Mouse (Mus musculus) brain, adult 2 months (tissue): Measurements from ENCODE around the gene Ncoa6.

Experiments
- DNase-seq: peaks from one replicate; pipeline ENCODE4 v3.0.0; 2011; ENCODE audit warnings: low read depth, low spot score

The Ncoa6 gene

GRCm38 (mm10) chr2:155442916-155443315, 30.8 kb downstream of the Ncoa6 start:
- no peak for DNase-seq

GRCm38 (mm10) chr2:155436445-155436844, 37.2 kb downstream of the Ncoa6 start:
- DNase-seq: no peak

GRCm38 (mm10) chr2:155420911-155421310, 52.8 kb downstream of the Ncoa6 start:
- DNase-seq: no peak

DNA sequence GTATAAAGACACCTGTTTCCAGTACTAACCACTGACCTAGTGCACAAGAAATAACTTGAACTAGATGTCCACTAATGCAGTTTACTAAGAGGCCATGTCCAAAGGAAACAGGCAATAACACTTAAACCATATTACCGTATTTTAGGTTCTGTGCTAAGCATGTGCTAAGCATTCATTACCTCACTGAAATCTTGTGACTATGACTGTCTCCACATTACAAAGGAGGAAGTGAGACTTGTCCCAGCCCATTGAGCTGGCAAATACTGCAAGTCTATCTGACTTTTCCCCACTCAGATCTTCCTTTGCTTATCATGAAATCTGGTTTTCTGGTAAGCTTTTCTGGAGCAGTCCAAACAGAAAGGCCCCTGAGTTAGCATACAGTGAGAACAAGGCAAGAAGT, 69.1 kb downstream of the Ncoa6 start:
- no peak for DNase-seq

GRCm38 (mm10) chr2:155401926-155402325, 71.8 kb downstream of the Ncoa6 start:
- DNase-seq: no peak

- DNase-seq: no peak
Measured at GRCm38 (mm10) chr2:155400276-155400675, 73.4 kb downstream of the Ncoa6 start.

DNA sequence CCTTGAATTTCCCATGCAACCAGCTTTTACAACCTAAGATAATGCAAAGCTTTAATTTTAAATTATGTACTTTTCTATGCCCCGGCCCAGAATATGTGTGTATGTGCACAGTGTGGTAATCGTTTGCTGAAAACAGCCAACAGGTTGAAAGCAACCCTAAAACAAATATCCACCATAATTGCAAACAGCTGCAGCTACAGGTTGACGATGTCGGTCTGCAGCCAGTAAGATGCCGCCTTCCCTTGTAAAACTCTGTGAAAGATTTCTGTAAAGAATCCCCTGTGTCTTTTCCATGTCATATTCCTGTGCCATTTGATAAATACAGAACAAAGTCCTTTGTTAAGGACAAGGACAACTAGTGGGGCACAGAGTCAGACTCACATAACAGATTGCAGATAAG, 79.1 kb downstream of the Ncoa6 start:
- DNase-seq: no peak

- DNase-seq: peak; percentile 67
Measured at GRCm38 (mm10) chr2:155388573-155388972, 85.1 kb downstream of the Ncoa6 start.

DNA sequence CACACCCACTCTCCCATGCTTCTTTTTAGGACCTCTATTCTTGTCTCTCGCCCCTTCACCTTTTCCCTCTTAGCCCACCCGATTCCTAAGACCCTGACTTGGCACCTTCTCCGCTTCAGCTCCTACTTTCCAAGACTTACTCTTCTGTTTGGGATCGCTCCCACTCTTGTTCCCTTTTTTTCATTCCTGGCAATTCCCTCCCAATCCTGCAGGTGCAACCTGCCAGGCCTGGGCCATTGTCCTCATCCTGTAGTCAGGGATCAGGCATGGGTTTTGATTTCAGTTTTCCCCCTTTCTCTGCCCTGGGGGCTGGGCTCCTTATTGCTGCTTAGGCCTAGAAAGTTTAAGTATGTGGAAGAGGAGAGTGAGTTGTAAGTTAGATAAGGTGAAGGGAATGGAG, 86.6 kb downstream of the Ncoa6 start:
- no peak for DNase-seq

GRCm38 (mm10) chr2:155386534-155386899, 87.2 kb downstream of the Ncoa6 start:
- DNase-seq: peak; percentile 66

DNA sequence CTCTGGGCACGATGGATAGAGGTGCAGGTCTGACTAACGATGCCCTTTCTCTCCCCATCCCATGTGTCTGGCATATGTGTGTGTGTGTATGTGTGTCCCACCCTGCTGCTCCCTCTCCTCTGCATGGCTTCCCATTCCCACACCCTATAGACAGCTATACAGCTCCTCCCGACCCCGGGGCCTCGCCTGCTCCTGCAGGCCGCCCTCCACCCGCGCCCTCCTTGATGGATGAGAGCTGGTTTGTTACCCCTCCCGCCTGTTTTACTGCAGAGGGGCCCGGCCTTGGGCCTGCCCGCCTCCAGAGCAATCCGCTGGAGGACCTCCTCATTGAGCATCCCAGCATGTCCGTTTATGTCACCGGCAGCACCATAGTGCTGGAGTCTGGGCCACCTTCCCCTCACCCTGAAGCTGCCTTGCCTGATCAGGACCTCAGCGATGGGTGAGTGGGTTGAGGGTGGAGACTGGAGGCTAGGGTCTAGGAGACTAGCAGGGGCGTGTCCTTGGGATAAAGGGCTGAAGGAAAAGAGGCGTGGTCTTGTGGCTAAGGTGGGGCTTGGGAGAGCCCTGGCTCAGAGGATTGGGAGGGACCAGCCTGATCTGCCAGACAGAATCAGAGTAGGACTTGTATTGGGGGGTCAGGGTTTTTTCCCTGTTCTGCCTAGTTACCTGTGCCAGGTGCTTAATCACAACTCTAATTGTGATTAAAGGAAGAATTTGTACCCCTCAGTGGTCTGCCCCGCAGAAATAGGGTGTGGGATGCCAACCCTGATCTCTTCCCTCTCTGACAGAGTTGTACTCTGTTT, 87.8 kb downstream of the Ncoa6 start:
- no peak for DNase-seq

- DNase-seq: peak; percentile 94
Measured at GRCm38 (mm10) chr2:155385090-155385489, 88.6 kb downstream of the Ncoa6 start.

DNA sequence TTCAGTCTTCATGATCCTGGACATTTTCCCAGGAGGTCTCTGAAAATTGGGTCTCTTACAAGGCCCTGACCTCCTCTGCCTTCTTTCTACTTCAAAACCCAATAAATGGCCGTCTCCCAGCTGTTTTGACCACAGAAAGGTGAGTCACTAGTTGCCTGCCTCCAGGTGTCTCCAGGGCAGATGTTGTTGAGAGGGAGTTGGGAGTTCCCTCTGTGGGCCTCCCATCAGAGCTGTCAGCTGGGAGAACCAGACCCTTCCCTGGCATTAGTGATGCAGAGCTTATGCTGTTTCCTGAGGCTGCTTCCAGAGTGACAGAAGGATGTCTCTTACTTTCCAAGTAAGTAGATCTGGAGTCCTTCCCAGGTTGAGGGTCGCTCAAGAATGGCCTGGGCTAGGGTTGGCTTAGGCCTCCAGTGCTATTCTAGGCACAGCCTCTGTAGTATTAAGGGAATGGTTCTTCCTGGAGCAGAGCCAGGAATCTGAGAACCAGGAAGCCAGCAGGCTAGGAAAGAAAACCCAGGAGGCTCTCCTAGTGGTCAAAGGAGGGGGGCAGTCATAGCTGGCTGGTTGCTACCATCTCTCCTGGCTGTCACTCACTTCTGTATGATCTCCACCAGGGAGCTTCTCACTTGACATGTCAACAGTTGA, 90.8 kb downstream of the Ncoa6 start:
- peak; percentile 57 for DNase-seq

- no peak for DNase-seq
Measured at GRCm38 (mm10) chr2:155382332-155382700, 91.4 kb downstream of the Ncoa6 start.

DNA sequence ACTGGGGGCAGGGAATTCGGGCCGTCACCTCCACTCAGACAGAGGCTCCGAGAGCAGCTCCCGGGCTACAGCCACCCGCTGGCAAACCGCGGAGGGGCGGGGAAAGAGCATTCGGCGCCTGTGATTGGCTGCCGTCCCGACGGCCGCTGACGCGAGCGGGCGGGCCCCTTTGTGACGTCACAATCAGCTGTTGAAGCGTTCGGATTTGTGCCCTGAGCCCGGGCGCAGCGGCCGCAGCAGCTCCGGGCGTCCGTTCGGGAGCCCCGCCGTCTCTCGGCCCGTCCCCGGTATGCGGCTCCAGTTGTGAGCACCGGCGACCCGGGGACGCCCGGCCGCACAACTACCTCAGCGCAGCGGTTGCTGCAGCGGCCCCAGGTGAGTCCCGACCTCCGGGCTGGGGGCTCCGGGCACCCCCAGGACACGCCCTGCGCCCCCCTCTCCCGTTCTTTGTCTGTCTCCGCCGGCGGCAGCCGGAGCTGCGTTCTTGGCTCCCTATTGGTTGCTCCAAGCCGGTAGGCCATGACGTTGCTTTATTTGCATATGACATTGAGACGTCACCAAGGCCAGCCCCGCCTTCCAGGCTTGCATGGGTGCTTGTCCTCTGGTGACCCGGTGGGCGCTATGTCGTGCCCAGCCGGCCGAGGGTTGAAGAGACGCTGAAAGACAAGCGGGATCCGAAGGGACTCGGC, 91.9 kb downstream of the Ncoa6 start:
- DNase-seq: peak; percentile 99

DNA sequence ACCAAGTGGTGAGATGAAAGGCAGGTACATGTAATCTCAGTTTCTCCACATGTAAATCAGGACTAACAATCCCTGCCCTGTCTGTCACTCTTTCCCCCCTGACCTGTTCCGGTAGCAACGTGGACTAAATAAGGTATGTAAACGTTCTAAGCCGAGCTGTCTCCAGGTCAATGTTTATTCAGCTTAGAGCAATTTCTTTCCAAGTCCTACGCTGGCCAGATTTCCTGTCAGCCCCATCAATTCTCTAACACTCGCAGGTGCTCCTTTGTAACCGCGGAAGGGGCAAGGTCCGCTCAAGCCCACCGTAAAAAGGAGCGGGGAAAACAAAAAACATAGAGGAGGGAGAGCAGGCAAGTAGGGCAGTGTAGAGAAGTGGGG, 92.6 kb downstream of the Ncoa6 start:
- no peak for DNase-seq

- DNase-seq: no peak
Measured at GRCm38 (mm10) chr2:155380261-155381059, 93.2 kb downstream of the Ncoa6 start, which contains the start of gene Trp53inp2. TSS of gene Trp53inp2 (plus strand) at chr2:155381059.

GRCm38 (mm10) chr2:155376191-155376590, 97.5 kb downstream of the Ncoa6 start:
- DNase-seq: no peak

DNA sequence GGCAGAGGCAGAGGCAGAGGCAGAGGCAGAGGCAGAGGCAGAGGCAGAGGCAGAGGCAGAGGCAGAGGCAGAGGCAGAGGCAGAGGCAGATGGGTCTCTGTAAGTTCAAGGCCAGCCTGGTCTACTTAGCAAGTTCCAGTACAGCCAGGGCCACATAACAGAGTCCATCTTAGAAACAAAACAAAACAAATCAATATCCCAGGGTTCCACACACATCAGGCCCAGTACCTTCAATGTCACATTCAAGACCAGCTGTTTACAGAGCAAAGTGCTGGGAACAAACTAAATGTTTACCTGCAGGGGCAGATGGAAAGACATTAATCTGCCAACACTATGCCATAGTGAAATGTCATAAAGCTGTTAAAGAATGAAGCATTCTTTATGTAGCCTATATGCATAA, 99.2 kb downstream of the Ncoa6 start:
- no peak for DNase-seq

- no peak for DNase-seq
Measured at GRCm38 (mm10) chr2:155373886-155374285, 99.8 kb downstream of the Ncoa6 start.

DNA sequence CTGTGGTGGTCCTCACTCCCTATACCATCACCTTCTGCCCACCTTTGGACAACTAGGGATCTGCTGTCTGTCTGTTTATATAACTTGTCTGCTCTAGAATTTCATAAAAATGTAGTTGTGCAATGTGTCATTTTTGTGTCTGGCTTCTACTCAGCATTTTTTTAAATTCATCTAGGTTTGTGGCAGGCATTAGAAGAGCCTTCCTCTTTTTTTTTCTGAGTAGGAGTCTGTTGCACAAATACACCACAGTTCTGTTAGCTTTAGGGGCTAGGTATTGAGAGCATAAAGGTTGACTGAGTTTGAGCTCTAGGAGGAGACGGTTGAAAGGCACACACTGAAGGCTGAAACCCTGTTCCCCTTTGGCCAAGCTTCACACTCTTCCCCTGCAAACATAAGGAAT, 100.4 kb downstream of the Ncoa6 start:
- no peak for DNase-seq

DNA sequence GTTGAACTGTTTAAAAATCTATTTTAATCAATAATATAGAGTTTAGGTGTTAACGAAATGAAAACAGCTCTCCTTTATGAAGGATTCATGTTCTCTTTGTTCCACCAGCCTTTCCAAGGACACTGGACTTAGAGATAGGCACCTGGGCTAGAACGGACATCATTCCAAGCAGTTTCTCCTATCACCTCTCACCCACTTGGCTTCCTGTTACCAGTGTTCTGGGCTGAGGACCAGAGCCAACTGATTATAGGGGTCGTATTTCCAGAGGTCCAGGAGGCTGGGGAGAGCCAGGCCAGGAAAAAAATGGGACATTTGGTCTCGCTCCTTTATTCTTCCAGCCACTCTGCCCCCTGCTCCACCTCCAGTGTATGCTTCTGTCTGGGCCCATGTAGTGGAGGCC, 101.2 kb downstream of the Ncoa6 start:
- no peak for DNase-seq
